Mouse (Mus musculus): Measurements from ENCODE around the gene Rspo3. TPM values are rescaled to one million over a fixed set of nuclear protein-coding genes. Genes with fewer than 3 reads are reported as not detected.

Gene Rspo3
- total RNA-seq, 2 experiments from 2014 or later, result 2.5 to 4.7 TPM

DNA sequence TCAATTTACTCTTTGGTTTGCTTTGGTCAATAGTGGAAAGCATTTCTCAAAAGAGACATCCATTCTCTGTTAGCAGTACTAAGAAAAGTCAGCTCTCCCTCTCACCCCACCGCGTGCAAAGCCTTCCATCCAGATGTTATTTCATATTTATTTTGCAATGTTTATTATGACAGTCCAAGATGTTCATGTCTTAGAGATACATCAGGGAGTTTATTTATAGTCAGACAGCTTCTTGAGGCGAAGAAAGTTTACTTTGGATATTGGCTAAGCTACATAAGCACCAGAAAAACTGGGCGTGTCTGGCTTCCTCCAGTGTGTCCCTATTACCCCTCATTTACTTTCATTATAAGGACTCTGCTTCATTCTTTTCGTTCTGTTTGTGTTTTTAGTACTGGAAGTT lies 94.4 kb downstream of the Rspo3 start:
- DNase-seq, result no peak

DNA sequence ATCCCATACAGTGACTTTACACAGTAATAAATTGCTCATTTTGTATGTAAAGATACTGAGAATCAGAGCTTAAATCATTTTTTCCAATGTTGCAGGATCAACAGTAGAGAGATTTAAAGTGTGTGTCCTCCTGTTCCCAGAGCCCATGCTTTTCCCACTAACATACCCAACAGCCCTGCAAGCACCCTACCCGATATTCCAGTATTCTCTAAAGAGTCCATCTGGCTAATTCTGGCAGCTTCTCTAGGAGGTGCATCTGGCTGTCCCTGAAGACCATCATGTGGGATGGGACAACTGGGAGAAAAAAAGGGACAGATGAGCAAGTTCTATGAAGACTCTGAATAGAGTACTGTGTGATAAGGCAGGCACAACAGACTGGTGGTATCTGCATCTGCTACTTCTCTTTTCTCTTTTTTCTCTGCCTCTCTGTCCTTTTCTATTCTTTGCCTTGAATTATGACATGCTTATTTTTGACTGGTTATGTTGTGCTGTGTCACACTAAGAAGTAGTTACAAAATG lies 102.7 kb downstream of the Rspo3 start:
- no peak for DNase-seq

DNA sequence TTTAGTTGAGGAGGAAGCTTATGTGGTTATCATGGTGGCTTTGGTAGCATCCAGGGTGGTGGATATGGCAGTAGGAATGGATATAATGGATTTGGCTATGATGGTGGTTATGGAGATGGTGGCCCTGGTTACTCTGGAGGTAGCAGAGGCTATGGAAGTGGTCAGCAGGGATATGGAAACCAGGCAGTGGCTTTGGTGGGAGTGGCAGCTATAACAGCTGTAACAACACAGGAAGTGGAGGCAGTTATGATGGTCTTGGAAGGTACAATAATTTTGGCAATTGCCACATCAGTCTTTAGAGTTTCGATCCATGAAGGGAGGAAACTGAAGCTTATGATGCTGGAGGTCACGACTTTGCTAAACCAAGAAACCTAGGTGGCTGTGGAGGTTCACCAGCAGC lies 109.0 kb downstream of the Rspo3 start:
- DNase-seq, result no peak

DNA sequence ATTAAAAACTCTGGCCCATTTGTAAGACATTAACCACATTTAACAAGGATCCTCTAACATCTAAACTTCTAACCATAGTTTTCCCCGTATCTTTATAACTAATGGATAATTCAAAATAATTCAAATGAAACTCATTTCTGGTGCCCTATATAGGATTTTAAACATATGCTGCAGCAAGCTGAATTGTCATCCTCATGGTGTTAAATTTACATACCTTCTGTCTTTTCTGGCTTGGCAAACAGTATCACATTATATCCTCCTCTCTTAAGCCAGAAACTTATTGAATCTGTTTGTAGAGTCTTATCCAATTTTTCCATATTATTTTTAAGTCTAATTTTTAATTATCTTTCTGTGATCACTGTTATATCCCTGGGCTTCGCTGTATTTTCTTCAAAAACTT lies 111.1 kb downstream of the Rspo3 start:
- DNase-seq, result no peak

DNA sequence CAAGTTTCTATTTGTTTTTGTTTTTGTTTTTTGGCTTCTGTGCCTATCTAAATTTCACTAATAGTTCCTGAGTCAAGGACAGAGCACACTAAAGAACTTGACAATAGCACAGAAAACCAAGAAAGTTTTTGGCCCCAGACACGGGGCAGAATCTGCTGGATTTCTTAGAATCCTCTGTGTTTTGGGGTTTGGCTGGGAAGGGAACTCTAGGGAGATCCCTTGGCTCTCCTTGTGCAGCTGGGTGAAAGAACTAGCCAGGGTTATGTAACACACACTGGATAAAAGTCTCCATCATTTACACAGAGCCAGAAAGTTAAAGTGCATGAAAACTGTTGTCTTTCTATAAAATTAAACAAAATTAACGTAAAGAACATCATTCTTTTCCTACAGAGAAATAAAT lies 121.3 kb downstream of the Rspo3 start:
- peak; percentile 4 for DNase-seq

DNA sequence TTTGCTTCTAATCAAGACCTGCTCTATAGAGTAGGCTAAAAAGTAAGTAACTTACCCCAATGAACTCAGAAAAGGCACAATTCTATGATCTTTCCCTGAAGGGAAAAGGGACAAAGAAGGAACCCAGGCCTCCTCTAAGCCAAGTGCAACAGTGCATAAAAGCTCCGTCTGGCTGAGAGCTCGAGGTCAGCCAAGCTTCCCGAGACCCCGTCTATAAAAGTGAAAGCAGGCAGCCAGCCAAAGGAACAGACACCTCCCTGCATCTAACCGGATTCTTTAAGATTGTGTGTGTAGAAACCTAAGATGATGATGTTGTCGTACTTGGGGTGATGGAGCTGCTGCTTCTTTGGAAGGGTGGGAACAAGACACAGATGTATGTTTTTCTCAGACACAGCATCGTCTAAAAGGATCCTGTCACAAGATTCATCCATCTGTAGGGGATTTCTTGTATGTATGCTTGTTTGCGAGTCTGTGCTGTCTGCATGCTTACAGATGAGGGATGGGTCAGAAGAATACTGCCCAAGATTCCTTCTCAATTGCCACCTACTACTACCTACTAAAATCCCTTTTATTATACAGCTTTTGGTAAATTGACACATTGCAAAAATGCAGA lies 132.9 kb downstream of the Rspo3 start:
- DNase-seq, result no peak

Other genes with a start within 250 kb of the Rspo3 start
- 10 to 100 TPM; 24.2 to 28.5 TPM for gene Echdc1, start 222.7 kb downstream of the Rspo3 start, total RNA-seq (2021)
- gene Rnf146, start 173.4 kb downstream of the Rspo3 start, total RNA-seq (2021), result 10 to 100 TPM; 47.1 to 49.4 TPM

All from gastrocnemius, postnatal 10 days (tissue).